Mouse (Mus musculus) liver, embryonic 14.5 days (tissue): ENCODE measurements around the gene Tdrd7. TPM values are rescaled to one million over a fixed set of nuclear protein-coding genes. Genes with fewer than 3 reads are reported as not detected.

Experiments
- ATAC-seq: fragments of 200-750 bp; cut with Nextera tagmentation; 2 replicates; pipeline ENCODE4 v1.8.0; 2017; ENCODE audit warnings: moderate number of reproducible peaks, mild to moderate bottlenecking, moderate library complexity; ENCODE audit not compliant: insufficient read depth
- DNase-seq, 3 experiments: peaks; one replicate each; pipeline ENCODE4 v3.0.0-alpha.2; 2012 to 2013; ENCODE audit warnings: low read depth in 3 of 3, low spot score in 3 of 3
- H3K27ac ChIP-seq: fragments of 300-500 bp; sonication (generic); 2 replicates; pipeline ENCODE4 v1.5.1; 2014; ENCODE audit warnings: moderate library complexity, mild to moderate bottlenecking, control low read depth, inconsistent platforms
- H3K27me3 ChIP-seq: fragments of 300-500 bp; sonication (generic); 2 replicates; pipeline ENCODE4 v1.6.1; 2014; ENCODE audit warnings: mild to moderate bottlenecking, low read length, moderate library complexity; ENCODE audit not compliant: control insufficient read depth, insufficient read depth
- H3K36me3 ChIP-seq: fragments of 300-500 bp; sonication (generic); replicated peaks from 2 replicates; pipeline ENCODE4 v1.6.1; 2014; ENCODE audit warnings: low read depth; ENCODE audit not compliant: control insufficient read depth, insufficient read depth
- H3K4me1 ChIP-seq, 2 experiments: fragments of 200-500 bp in 1 of 2; fragments of 300-500 bp in 1 of 2; sonication (generic) in 1 of 2; replicated peaks; 2 replicates each; pipeline ENCODE4 v1.6.1; 2012 to 2014; ENCODE audit warnings: antibody characterized with exemption in 1 of 2, inconsistent platforms in 1 of 2, low read length in 1 of 2; ENCODE audit not compliant: control insufficient read depth in 2 of 2, insufficient read depth in 2 of 2
- H3K4me2 ChIP-seq: fragments of 300-500 bp; sonication (generic); 2 replicates; pipeline ENCODE4 v1.6.1; 2014; ENCODE audit warnings: low read depth, mild to moderate bottlenecking, control low read depth, moderate library complexity
- H3K4me3 ChIP-seq, 2 experiments: fragments of 200-500 bp in 1 of 2; fragments of 300-500 bp in 1 of 2; sonication (generic) in 1 of 2; 2 replicates each; pipeline ENCODE4 v1.5.1; 2012 to 2014; ENCODE audit warnings: low read depth in 2 of 2, low read length in 2 of 2, mild to moderate bottlenecking in 2 of 2, control low read depth in 1 of 2, inconsistent platforms in 1 of 2, moderate library complexity in 1 of 2; ENCODE audit not compliant: insufficient read depth in 1 of 2
- H3K9ac ChIP-seq: fragments of 300-500 bp; sonication (generic); replicated peaks from 2 replicates; pipeline ENCODE4 v1.6.1; 2014; ENCODE audit warnings: mild to moderate bottlenecking, control low read depth, moderate library complexity
- H3K9me3 ChIP-seq: fragments of 300-500 bp; sonication (generic); 2 replicates; pipeline ENCODE4 v1.6.1; 2016; ENCODE audit warnings: low read length, mixed read lengths; ENCODE audit not compliant: control insufficient read depth
- CTCF ChIP-seq: IDR thresholded peaks from 2 replicates; pipeline ENCODE4 v1.5.1; 2016; ENCODE audit warnings: antibody characterized with exemption, low read depth, control low read depth
- EP300 ChIP-seq: IDR thresholded peaks from 2 replicates; pipeline ENCODE4 v1.6.1; 2016; ENCODE audit warnings: antibody characterized with exemption, low read depth
- whole genome bisulfite sequencing: fragments of 180-500 bp; shearing (Covaris S2); extraction: QIAGEN DNeasy Blood & Tissue Kit; methylation state at CpG from one replicate; pipeline ENCODE4 v1.1.7; 2014; ENCODE audit not compliant: insufficient replicate concordance; 5-methylcytosine and 5-hydroxymethylcytosine counted together
- polyA plus RNA-seq, 2 experiments: library from polyadenylated mRNA; depleted of rRNA in 1 of 2; stranded (reverse) in 1 of 2; unstranded in 1 of 2; fragments of >200 nt; fragmentation: Nextera tagmentation in 1 of 2; extraction: Ambion mirVana in 1 of 2; gene quantifications; 2 replicates each; pipeline versions ENCODE4 v1.2.1 to v1.2.3; 2012 to 2014

Gene Tdrd7
- polyA plus RNA-seq, 2 experiments: 5.0 to 7.9 TPM

DNA sequence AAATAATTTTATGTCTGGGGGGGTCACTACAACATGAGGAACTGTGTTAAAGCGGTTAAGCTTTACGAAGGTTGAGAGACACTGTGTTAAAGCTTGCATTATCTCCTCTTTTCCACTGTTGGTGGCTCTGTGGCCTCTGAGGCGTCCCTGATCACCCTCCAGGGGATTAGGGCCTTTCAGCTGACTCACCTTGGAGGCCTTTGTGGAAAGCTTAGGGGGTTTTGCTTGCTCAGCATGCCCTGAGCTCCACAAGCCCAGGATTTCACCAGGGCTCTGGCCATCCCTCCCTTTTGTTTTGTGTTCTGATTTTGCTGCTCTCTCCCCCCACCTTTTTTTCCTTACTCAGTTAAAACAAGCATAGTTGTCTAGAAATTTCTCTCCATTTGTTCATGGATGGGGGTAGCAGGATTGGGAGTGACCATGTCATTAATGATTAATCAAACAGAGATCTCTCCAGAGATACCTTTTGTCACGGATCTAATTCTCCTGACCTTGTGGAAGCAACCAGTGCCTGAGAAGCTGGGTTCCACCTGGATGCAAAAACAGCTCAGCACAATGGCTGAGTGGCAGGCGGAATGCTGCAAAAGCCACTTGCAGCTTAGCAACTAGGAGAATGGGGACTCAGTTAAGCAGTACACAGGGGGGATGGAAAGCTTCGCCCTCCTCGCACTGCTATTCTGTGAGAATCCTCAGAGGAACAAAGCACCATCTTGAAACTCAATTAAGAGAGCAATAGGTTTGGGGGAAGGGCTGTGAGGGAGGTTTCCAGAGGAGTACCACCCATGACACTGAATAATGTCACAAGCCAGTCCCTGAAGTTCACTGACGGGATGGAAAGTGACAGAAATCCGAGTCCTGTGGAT lies 2.6 kb downstream of the Tdrd7 start:
- H3K9ac ChIP-seq: no peak overlapping the region
- H3K27me3 ChIP-seq: 0 out of 2 replicates have a peak, but pooled peaks cover under 1% of the 10 kb centered on the region
- no peak overlapping the region for H3K4me3 ChIP-seq
- no peak overlapping the region; the same call in 1 of the 2 replicates for H3K27ac ChIP-seq
- peaks cover 0 to 15% of the 10 kb centered on the region in 2 experiments; a peak in 1 of 4 replicates for H3K4me1 ChIP-seq
- 50% methylated on average over 9 of the region's 9 CpGs for WGBS
- ATAC-seq: no peak
- H3K4me2 ChIP-seq: no peak overlapping the region
- no peaks in the 10 kb centered on the region for H3K36me3 ChIP-seq
- H3K9me3 ChIP-seq: no peaks in the 10 kb centered on the region
- DNase-seq: no peak
- TF ChIP-seq CTCF (no peak), EP300 (no peak)

DNA sequence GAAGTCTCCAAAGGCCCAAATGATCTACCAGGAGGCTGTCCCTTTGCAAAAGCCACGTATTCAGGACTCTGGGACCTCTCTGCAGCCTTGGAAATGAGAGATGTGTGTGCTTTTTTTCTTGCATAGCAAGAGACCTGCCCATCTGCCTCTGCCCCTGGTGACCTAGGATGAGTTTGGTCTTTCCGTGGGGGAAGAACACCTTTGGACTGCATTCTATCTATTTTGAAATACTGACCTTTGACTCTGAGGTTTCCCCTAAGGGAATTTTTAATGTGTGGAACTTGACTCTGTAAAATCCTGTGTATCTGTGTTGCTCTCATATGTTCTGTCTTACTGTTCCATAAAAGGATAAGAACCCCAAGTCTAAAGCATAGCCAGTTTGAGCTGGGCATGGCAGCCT lies 3.9 kb downstream of the Tdrd7 start:
- Histone ChIP-seq H3K4me1 (peaks cover 2 to 19% of the 10 kb centered on the region in 2 experiments; a peak in 1 of 4 replicates), H3K27ac (no peak overlapping the region), H3K9ac (no peak overlapping the region), H3K9me3 (no peaks in the 10 kb centered on the region), H3K36me3 (no peaks in the 10 kb centered on the region), H3K4me2 (no peak overlapping the region), H3K4me3 (no peak overlapping the region), H3K27me3 (peaks cover 9% of the 10 kb centered on the region)
- no peak for DNase-seq
- ATAC-seq: no peak
- no peak for TF ChIP-seq CTCF
- TF ChIP-seq EP300: no peak
- 32% methylated on average over 2 of the region's 2 CpGs for WGBS

DNA sequence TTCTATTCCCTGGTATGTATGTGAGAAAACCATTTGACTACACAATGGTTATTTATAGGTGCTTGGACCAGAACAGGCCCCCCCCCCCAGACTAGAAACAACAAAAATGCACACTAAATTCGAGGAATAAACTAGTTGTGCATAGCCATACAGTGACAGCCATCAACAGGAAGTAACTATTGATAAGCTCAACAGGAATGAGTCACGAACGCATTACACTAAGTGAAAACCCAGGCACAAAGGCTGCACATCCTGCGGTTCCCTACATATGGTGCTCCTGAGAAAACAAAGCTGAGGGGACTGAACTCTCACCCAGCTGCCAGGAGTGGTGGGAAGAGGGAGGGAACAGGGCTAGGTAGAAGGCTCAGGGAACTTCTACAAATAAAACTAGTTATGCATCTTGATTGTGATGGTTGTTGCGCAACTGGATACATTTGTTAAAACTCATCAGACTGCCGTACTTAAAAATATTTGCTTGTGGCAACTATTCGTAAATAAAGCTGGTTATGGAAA lies 5.0 kb downstream of the Tdrd7 start:
- Histone ChIP-seq H3K4me2 (no peak overlapping the region), H3K4me1 (peaks cover 2 to 16% of the 10 kb centered on the region in 2 experiments; a peak in 1 of 4 replicates), H3K4me3 (no peak overlapping the region), H3K36me3 (no peaks in the 10 kb centered on the region), H3K9ac (no peak overlapping the region), H3K27ac (no peak overlapping the region), H3K27me3 (peaks cover 9% of the 10 kb centered on the region), H3K9me3 (no peaks in the 10 kb centered on the region)
- 40% methylated on average over 7 of the region's 7 CpGs for WGBS
- TF ChIP-seq CTCF (no peak), EP300 (no peak)
- DNase-seq (no peak), ATAC-seq (no peak)

- TF ChIP-seq EP300 (no peak), CTCF (peak; percentile 89)
- Histone ChIP-seq H3K4me3 (peak overlapping the region; percentile 72 to 76), H3K4me2 (peak overlapping the region; percentile 70), H3K4me1 (peaks cover 2 to 9% of the 10 kb centered on the region in 2 experiments; a peak in 1 of 4 replicates), H3K9me3 (no peaks in the 10 kb centered on the region), H3K9ac (peak overlapping the region; percentile 62), H3K27ac (no peak overlapping the region), H3K27me3 (peaks cover 9% of the 10 kb centered on the region), H3K36me3 (no peaks in the 10 kb centered on the region)
- ATAC-seq (peak; percentile 95), DNase-seq (peak; percentile 78 to 81 (median 80))
- WGBS: 3% methylated on average over 51 of the region's 51 CpGs
These were observed 6.8 kb downstream of the Tdrd7 start for GRCm38 (mm10) chr4:45971806-45972447.

GRCm38 (mm10) chr4:45972448-45972854 lies 7.3 kb downstream of the Tdrd7 start:
- Histone ChIP-seq H3K27me3 (peaks cover 9% of the 10 kb centered on the region), H3K27ac (no peak overlapping the region), H3K9ac (peak overlapping the region; percentile 62), H3K4me2 (peak overlapping the region; percentile 70), H3K9me3 (no peaks in the 10 kb centered on the region), H3K36me3 (no peaks in the 10 kb centered on the region), H3K4me1 (peaks cover 2 to 8% of the 10 kb centered on the region in 2 experiments; a peak in 1 of 4 replicates), H3K4me3 (peak overlapping the region; percentile 72 to 76)
- WGBS: under 1% methylated on average over 42 of the region's 53 CpGs
- ATAC-seq (peak; percentile 65; the same call in 1 of the 2 replicates), DNase-seq (no peak)
- TF ChIP-seq CTCF (no peak), EP300 (no peak)
